Mouse (Mus musculus): Measurements from ENCODE around the gene Secisbp2l.
A peak's percentile ranks its signal among the peaks of the same experiment; 100 is the strongest.

GRCm38 (mm10) chr2:125738718-125739117 is 44.0 kb downstream of the Secisbp2l start:
- TF ChIP-seq CTCF (IDR thresholded peaks at IDR 0.05; ENCODE audit: low read depth) (peak; percentile 21; the same call in 1 of the 2 replicates), EP300 (IDR thresholded peaks at IDR 0.05; ENCODE audit: low read depth) (no peak)
